Mouse (Mus musculus): Measurements from ENCODE around the gene Odf4.
"Not testable (repeated sequence)": the region's sequence is repeated elsewhere in the genome, so short reads cannot be mapped to it uniquely, and the experiment has no call there.

The Odf4 gene

GRCm38 (mm10) chr11:68946806-68947440 is 20.0 kb upstream of the Odf4 start:
- DNase-seq (ENCODE audit: low spot score in 2 of 2): no peak

DNA sequence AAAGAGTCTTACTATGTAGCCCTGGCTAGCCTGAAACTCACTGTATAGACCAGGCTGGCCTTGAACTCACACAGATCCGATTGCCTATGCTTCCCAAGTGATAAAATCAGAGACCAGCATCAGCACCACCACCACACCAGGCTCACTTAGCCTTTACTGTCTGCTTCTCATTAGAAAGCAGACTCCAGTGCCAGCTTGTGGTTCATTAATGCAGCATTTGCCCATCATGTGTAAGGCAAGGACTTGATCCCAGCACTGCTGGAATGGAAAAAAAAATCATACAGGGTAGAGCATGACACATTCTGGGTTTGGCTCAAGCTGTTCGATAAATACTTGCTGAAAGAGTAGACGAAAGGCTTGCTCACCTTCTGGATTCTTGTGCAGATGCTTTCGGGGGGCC is 19.1 kb upstream of the Odf4 start:
- no peak for DNase-seq (ENCODE audit: low spot score in 2 of 2)

DNA sequence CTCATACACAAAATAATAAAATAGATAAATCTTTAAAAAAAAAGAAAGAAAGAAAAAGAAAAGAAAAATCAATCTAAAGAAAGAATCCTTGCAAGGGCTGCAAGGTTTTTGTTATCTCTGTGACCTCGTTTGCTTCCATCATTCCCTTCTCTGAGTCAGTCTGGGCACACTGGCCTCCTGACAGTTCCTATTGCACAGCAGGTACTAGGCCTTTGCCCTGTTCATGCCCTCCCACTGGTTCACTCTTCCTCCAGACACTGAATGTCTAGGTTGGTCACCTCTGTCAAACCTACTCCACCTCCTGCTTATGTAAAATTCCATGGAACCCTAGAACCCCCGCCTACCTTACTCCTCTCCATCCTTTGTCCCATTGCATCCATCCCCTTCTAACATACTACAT is 18.4 kb upstream of the Odf4 start:
- DNase-seq (ENCODE audit: low spot score in 2 of 2): no peak

DNA sequence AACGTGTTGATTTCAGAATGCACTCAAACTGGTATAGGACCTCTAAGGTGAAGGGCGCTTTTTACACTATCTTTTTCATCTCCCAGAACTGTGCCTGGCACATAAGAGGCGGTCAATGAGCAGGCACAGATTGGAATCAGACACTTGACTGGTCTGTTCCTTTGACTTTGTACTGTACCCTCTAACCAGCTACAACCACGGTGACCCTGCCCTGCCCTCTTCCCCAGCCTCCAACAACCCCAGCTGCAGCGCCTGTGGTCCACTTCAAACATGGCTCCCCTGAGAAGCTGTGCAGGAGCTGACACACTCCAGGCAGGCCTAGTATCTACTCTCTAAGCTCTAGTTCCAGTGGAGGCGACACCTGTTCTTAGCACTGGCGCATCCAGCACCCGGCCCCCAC is 15.8 kb upstream of the Odf4 start:
- no peak for DNase-seq (ENCODE audit: low spot score in 2 of 2)

DNA sequence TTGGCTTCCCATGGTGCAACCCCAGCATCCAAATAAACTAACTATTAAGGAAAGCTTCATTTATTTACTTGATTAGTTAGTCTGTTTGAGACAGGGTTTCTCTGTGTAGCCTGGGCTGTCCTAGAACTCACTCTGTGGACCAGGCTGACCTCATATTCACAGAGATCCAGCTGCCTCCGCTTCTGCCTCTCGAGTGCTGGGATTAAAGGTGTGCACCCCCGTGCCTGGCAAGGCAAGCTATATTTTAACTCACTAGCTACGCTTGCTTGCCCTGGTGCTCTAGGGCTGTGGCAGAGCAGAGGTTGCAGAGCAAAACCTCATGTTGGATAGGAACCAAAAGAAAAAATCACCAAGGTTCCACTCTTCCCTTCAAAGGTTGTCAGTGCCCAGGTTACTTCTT is 13.6 kb upstream of the Odf4 start:
- no peak for DNase-seq (ENCODE audit: low spot score in 2 of 2)

DNA sequence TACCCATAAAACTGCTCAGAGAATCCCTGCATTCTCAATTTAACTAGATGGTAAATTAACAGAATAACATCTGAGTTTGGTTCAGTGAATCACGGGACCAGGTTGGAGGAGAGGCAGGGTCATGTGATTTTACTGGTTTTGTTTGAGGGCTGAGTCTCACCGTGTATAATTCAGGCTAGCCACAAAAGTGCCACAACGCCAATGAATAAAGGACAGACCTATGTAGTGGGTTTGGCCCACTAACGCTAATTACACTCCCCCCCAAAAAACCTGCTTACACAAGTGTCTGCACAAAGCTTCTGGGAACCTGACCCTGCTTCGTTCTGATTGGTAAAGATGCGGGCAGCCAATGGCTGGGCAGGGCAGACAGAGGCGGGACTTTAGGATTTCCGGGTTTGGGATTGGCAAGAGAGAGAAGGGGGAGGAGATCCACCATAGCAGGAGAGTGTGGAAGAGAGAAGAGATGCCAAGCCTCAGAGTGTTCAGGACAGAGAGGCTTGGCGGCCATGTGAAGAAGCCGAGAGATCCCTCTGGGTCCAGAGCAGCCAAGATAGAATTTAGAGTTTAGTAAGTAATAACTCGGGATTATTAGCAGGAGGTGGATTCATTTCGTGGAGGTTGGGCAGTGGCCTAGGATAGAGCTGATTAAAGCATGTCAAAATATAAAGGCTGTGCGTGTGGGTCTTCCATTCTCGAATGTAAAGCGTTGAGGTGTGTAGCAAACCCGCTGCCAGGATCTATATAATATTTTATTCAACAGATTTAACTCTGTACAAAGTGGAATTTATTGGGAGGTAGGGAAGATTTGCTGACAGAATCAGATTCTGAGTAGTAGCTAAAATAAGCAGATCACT is 12.8 kb upstream of the Odf4 start:
- peak; percentile 76 to 88 for DNase-seq (ENCODE audit: low spot score in 2 of 2)

- DNase-seq (ENCODE audit: low spot score in 2 of 2): not testable (repeated sequence)
These were observed 10.1 kb upstream of the Odf4 start for GRCm38 (mm10) chr11:68936951-68937350.

- no peak for DNase-seq (ENCODE audit: low spot score in 2 of 2)
These were observed 7.1 kb upstream of the Odf4 start for GRCm38 (mm10) chr11:68933885-68934507.

GRCm38 (mm10) chr11:68929947-68930346 is 3.1 kb upstream of the Odf4 start:
- no peak for DNase-seq (ENCODE audit: low spot score in 2 of 2)

- no peak for DNase-seq (ENCODE audit: low spot score in 2 of 2)
These were observed 2.1 kb downstream of the Odf4 start for GRCm38 (mm10) chr11:68924749-68925148.

- no peak for DNase-seq (ENCODE audit: low spot score in 2 of 2)
These were observed 3.7 kb downstream of the Odf4 start for GRCm38 (mm10) chr11:68923191-68923590.

- DNase-seq (ENCODE audit: low spot score in 2 of 2): no peak
These were observed 12.3 kb downstream of the Odf4 start for GRCm38 (mm10) chr11:68914566-68914965.

DNA sequence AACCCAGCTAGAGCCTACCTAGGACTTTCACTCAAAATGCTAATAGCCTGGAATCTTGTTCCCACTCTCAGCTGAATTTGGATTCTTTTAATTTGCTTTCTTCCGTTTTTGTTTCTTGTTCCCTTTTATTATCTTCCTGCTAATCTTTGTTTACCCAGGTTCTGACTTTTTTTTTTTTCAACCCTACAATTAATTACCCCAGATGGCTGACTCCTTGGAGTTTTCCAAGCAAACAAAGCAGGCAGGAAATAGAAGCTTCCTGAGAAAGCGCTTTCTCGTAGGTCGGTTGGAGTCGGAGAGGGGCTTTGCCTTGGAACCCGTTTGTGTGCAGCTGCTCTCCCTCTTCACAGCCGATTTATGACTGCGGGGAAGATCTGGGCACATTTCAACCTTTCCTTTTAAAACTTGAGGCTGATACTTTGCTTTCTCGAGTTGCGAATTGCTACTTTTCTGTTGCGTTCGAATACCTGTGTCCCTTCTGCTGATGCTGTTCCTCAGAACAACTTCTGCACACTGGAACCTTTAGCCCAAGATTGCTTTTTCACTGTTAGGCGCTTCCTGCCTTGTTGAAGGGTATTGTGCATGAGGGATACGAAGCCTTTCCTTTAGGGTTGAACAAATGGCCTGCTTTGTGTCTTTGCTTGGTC is 15.2 kb downstream of the Odf4 start:
- DNase-seq (ENCODE audit: low spot score in 2 of 2): no peak

DNA sequence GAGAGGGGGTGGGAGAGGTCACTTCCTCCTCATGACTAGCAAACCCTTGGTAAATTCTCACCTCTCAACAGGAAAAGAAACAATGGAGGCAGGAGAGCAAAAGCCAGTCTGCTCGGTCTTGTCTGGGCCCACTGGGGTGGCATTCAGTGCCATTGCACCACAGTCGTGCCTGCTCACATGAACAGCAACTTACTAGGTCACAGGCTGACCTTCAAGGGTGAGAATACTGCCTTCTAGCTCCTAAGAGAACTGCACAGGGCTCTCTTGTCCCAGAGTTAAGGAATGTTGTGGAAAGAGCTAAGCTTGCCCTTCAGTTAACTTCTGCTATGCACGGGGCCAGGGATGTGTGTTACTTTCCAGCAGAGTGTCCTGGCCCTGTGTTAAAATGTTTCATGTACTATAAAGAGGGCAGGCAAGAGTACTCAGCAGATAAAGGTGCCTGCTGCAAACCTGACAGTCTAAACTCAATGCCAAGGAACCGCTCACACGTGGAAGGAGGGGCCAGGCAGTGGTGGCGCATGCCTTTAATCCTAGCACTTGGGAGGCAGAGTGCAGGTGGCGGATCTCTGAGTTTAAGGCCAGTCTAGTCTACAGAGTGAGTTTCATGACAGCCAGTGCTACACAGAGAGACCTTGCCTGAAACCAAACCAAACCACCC is 17.9 kb downstream of the Odf4 start:
- no peak for DNase-seq (ENCODE audit: low spot score in 2 of 2)

GRCm38 (mm10) chr11:68907251-68907650 is 19.6 kb downstream of the Odf4 start:
- no peak for DNase-seq (ENCODE audit: low spot score in 2 of 2)

DNA sequence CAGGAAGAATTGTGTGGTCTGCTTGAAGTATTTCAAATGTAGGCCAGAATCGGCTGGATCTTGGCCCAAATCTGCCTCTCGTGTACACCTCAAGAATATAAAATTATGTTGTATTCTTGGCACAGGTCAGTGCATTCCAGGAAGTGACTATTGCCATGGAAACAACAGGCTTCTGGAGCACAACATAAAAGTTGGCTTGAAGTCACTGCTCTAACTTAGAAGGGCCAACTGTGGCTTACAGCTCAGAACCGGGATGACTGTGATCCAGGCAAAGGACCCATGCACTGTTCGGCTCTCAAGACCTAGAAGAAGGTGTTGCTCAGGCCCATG is 20.5 kb downstream of the Odf4 start:
- no peak for DNase-seq (ENCODE audit: low spot score in 2 of 2)

DNA sequence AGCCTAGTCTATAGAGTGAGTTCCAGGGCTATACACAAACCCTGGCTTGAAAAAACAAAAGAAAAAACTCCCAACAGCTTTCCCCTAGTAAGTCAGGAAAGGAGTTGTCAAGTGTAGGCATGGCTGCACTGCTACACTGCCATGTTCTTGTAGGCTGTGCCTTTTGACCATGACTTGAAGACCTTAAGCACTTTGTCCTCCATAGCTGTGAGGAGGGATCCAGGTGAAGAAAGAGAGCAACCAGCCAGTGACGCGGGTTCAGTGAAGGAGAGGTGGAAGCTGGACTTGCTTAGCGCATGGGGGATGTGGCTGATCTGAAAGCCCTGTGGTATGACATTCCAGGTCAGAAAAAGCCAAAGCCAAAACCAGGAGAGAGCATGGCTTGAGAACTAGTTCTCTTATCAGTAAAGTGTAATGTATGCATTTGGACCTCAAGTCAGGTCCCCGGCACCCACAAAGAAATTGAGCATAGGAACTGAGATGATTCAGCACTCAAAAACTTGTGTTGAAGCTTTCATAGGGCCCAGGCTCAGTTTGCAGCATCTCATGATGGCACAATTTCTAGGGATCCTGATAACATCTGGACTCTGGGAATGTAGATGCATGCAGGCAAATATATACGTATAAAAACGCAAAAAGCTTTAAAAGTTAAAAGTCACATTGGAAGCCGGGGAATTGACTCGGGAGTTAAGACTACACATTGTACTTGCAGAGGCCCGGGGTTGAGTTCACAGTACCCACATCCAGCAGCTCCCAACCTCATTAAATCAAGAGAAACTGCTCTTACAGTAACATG is 21.0 kb downstream of the Odf4 start:
- no peak for DNase-seq (ENCODE audit: low spot score in 2 of 2)

GRCm38 (mm10) chr11:68905138-68905531 is 21.7 kb downstream of the Odf4 start:
- no peak for DNase-seq (ENCODE audit: low spot score in 2 of 2)

DNA sequence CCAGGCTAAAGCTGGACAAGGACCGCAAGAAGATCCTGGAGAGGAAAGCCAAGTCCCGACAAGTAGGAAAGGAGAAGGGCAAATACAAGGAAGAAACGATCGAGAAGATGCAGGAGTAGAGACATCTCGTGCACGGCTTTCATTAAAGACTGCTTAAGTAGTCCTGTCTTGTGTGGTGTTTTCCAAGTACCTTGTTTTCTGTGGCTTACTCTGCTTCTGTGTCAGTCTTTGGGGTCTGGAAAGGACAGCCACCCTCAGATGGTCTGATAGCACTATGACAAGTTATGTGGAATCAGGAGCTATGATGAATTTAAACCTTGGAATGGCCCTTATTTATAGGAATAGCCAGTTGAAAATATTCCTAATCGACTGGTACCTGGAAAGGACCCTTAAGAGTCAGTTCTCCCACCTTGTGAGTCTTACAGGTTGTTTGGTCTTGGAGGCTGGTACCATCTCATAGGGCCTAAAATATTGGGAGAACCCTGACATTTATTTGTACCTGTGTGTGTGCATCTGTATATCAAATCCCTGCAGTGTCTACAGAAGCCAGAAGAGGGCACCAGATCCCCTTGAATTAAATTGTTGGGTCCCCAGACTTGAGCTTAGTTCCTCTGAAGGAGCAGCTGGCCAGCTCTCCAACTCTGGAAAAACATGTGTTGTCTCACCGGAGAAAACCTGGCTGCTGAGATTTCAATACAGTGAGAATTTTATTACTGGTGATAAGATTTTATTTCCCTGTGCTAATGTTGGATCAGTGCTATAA is 22.3 kb downstream of the Odf4 start:
- peak; percentile 52 to 71 for DNase-seq (ENCODE audit: low spot score in 2 of 2)

DNA sequence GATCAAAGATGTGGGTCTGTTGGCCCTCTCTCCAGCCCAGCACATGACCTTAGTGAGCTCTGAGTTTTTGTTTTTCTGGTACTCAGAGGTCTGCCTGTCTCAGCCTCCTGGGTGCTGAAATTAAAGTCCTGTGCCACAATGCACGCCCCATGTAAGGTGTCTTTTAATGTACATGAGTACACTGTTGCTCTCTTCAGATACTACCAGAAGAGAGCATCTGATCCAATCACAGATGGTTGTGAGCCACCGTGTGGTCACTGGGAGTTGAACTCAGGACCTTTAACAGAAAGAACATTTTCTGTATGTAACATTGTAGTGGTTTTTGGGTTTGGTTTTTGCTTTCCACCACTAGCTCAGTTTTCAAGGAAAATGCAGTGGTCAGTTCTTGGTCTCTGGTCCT is 23.1 kb downstream of the Odf4 start:
- no peak for DNase-seq (ENCODE audit: low spot score in 2 of 2)
